Mouse (Mus musculus): ENCODE results near the gene Cdkn2aip.

The Cdkn2aip gene

GRCm38 (mm10) chr8:47713761-47714745 lies at the start of gene Cdkn2aip:
Gene Cdkn2aip, minus strand, starts transcription at chr8:47713932.
- DNase-seq: peak; percentile 96

GRCm38 (mm10) chr8:47763194-47763593 lies 49.5 kb upstream of the Cdkn2aip start:
- DNase-seq: no peak

- no peak for DNase-seq
These were observed 47.0 kb upstream of the Cdkn2aip start for GRCm38 (mm10) chr8:47760685-47761084.

DNA sequence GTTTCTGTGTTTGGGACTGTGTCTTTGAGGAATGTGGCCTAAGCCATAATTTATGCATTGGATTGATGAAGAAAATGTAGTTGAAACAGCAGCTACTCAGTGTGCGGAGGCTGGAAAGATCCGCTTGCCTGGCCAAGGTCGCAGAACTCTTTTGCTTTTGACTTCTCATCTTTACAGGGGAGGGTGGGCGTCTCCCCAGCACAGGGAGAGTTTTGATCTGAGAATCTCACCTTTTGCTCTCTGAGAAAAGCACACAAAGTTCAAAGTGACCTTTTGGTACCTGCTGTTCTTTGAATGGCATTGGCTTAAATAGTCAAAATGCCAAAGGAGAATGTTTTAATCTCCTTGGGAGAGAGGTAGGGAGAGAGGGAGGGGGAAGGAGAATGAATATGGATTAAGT lies 46.5 kb upstream of the Cdkn2aip start:
- no peak for DNase-seq

DNA sequence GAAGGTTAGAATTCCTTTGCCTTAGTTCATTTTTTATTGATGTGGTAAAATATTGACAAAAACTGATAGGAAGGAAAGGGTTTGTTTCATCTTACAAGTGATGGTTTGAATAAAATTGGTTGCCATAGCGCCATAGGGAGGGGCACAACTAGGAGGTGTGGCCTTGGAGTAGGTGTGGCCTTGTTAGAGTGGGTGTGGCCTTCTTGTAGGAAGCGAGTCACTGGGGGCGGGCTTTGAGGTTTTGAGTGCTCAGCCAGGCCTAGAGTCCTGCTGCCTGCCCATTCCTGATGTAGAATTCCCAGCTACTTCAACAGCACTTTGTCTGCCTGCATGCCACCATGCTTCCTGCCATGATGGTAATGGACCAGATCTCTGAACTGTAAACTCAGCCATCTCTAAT lies 39.4 kb upstream of the Cdkn2aip start:
- DNase-seq: no peak

GRCm38 (mm10) chr8:47750096-47750495 lies 36.4 kb upstream of the Cdkn2aip start:
- DNase-seq: no peak

DNA sequence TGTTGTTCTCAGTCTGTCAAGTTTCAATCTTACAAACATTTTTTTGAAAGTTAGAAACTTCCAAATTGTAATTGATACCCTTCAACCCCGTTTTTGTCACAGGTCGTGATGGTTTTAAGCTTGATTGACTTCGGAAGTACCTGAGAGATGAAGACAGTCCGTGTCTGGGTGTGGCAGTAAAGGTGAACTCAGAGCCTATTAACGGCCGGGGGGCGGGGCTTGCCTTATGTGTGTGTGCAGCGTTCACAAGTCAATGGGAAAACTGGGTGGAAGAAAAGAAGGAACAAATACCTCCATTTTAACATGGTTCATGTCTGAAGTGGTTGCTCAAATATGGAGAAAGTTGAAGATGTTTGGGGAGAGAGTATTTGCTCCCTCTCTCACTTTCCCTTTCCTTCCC lies 35.8 kb upstream of the Cdkn2aip start:
- no peak for DNase-seq

- no peak for DNase-seq
These were observed 32.6 kb upstream of the Cdkn2aip start for GRCm38 (mm10) chr8:47746304-47746703.

DNA sequence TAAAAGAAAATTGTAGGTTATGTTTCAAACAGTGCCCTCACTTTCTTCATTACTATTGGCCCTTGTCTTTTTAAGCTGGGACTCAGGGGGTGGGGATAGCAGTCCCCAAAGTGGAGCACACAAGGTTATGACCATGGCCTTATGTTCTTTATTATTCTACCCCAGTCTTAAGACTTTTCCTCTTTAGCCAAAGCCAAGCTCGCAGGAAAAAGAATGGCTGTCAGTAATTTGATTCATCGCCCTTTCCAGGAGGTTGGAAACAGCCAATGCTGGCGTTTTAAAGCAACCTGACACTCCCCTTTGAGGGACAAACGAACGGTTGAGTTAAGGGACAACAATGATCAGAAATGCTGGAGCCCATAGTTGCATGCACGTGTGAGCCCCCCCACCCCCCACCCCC lies 32.1 kb upstream of the Cdkn2aip start:
- DNase-seq: no peak

DNA sequence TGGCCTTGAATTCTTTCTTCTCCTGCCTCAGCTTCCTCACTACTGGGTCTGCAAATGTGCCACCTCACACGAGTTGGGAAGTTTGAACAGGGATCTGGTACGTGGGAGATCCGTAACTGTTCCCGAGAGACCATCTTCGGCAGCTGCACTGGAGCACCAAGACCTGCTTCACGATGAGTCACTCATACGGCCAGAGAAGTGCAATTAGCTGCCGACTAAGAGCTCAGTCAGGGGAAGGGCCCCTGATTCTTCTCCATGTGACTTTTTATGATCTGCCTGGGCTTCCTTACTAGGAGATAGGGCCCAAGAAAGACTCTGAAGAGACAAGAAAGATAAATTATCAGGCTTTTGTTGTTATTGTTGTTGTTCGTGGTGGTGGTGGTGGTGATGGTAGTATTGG lies 31.1 kb upstream of the Cdkn2aip start:
- DNase-seq: no peak

DNA sequence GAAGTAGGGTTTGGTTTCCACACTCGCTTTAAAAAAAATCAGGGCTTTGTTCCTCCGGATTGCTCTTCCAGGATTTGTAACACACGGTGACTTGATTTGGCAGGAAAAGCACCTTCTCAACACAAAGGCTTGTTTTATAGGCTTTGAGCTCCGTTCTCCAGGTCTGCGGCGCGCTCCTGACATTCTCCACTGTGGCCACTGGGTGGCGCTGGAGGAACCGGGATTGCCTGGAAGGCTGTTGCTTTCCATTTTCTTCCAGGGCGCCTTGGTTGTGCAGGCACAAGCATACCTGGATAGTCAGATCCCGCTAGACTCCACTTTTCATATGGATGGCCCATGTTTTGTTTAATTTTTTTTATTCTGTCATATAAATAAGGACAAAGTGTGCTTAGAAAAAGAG lies 29.7 kb upstream of the Cdkn2aip start:
- DNase-seq: peak; percentile 57

DNA sequence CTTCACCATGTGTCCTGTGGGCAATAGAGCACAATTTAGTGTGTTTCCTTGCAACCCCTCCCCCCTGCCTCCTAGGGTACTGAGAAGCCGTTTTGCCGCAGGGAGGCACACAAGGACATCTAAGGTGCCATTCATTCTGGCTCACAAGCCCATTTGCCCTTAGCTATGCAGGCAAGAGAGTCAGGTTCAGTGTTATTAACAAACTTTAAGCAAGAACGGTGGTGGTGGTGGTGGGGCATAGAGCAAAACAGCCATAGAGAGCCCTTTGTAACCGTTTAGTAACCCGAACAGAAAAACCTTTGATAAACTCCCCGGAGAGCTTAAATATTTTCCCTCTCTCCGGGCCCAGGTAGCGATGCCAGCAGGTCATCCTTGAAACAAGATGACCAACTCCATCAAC lies 29.3 kb upstream of the Cdkn2aip start:
- DNase-seq: no peak

DNA sequence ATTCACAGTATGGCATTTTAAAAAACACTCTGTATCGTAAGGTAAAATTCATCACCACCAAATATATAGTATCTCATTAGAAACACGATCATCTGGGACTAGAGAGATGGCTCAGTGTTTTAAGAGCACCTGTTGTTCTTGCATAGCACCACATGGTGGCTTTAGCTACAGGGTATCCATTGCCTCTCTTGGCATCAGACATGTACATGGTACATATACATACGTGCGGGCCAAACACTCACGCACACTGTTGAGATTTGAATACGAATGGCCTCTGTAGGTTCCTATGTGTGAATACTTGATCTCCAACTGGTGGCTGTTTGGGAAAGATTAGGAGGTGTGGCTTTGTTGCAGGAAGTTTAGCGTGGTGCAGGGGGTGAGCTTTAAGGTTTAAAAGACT lies 28.6 kb upstream of the Cdkn2aip start:
- no peak for DNase-seq

DNA sequence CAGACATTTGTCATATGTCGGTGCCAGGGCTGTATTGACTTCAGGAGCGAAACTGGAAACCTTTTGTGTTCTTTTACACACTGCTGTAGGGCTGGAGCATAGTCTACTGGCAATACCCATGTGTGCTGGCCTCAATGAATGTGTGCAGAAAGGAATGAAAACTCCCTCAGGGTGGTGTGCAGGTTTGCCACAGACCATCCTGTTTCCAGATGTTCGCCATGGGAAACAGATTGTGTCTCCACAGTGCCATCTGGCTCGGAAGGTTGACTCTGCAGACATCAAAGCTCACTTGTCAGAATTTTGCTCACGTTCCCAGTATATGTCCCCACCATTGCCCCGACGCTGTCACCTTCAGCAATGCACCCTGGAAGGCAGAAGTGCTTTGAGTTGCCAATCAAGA lies 23.4 kb upstream of the Cdkn2aip start:
- DNase-seq: no peak

DNA sequence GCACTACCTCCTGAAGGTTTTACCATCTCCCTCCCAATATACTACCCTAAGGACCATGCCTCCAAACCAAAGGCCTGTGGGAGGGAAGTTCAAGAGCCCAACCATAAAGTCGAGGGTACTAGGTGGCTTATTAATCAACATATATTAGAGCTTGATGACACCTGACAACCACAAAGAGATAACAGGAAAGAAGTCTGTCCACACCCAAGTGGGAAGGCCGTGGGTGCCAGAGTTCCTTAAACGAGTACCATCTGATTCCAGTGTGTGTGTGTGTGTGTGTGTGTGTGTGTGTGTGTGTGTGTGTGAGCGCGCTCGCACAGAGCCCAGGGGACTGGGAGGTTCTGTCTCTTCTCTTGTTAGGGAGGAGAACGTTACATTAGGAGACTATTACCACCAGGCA lies 15.6 kb upstream of the Cdkn2aip start:
- DNase-seq: no peak

DNA sequence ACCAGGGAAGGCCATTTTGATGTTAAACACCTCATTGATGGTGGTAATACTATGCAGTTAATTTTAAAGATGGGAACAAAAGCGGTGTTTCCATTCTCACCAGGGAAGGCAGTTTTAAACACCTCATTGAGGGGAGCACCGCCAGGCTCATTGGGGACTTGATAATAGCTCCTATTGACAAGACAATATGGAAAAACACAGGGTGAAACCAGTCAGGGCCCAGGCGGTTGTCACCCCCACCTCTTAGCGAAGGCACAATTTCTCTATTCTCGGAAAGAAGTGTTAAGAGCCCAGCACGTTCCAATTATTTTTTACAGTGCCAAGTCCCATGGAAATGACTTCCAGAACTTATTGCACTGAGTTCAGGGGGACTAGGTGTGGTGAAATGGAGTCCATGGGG lies 13.2 kb upstream of the Cdkn2aip start:
- no peak for DNase-seq

DNA sequence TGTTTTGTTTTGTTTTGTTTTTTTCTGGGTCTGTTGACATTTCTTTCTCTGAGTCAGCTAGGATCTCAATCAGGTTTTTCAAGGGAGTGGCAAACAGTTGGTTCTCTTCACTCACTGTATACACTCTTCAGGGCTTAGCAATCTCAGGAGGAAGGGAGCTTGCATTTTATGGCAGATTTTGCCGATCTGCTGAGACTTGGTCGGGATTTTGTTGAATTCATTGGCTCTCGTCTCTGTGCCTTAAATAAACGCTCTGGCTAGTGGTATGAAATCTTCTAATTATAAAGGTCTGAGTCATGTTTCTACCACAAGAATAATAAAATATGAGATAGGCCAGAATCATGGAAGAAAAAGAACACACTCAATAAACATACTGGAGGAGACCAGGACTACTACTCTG lies 7.9 kb upstream of the Cdkn2aip start:
- DNase-seq: no peak

- DNase-seq: no peak
These were observed 4.9 kb upstream of the Cdkn2aip start for GRCm38 (mm10) chr8:47718641-47719040.

DNA sequence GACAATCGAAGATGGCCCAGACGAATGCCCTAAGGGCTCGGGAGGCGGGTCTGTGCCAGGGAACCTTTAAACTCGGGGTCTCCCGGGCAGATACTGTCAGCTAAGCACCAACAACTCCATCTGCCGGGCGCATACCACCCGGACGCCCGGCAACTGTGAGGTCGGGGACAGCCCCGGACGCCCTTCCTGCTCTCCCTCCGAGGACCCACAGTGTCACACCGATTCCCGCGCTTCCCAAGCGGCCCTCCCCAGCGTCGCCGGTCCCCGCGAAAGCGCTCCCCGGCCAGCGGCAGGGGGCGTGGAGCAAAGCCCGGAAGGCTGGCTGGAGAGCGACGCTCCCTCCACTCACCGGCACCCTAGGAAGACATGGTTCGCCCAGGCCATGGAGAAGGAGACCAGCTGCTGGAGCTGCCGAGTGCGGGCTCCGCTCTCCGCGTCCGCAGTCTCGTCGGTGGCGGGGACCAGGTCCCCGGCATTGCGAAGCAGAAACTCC lies 515 bp downstream of the Cdkn2aip start:
- peak; percentile 63 for DNase-seq

- DNase-seq: no peak
These were observed 5.6 kb downstream of the Cdkn2aip start for GRCm38 (mm10) chr8:47708106-47708505.

DNA sequence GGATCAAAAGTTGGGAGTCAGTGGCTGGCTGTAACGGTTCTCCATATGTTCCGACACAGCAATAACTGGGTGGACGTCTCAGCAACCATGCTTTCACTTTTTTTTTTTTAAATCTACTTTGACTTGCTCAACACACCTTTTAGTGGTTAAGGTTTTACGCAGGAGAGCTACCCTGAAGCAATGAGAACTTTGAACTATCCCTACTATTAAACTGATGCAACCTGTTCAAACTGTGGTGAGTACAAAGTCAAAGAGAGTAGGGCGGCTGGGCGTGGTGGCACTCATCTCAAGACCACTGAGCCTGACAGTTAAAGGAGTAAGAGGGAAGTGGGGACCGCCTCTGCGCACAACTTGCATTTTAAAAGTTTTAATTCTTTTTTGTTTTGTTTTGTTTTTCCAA lies 7.0 kb downstream of the Cdkn2aip start:
- no peak for DNase-seq

DNA sequence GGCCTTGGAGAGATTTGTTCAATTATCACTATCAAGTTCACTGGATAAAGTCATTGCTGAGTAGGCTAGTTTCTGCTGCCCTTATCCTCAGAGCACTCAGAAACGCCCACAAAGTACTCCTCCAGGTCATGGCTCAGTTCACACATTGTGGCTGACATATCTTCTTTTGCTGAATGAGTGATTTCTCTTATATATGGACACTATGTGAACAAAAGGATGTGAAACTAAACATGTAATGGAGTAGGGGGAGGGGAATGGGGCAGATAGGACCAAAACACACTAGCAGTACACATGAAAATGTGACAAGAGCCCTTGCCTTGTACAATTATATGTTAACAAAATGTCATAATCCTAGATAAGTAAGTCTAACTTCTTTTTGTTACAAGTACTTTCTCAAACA lies 11.4 kb downstream of the Cdkn2aip start:
- DNase-seq: no peak

- DNase-seq: no peak
These were observed 16.0 kb downstream of the Cdkn2aip start for GRCm38 (mm10) chr8:47697696-47698095.

GRCm38 (mm10) chr8:47695431-47696105 lies 18.2 kb downstream of the Cdkn2aip start:
- no peak for DNase-seq
